Mouse (Mus musculus) fat pad, adult 2 months (tissue): Measurements from ENCODE around the gene 9430097D07Rik.

Experiments
- DNase-seq: peaks from one replicate; pipeline ENCODE4 v3.0.0-alpha.2; 2011; ENCODE audit warnings: low read depth, low spot score; ENCODE audit errors: extremely low read depth

Gene 9430097D07Rik

DNA sequence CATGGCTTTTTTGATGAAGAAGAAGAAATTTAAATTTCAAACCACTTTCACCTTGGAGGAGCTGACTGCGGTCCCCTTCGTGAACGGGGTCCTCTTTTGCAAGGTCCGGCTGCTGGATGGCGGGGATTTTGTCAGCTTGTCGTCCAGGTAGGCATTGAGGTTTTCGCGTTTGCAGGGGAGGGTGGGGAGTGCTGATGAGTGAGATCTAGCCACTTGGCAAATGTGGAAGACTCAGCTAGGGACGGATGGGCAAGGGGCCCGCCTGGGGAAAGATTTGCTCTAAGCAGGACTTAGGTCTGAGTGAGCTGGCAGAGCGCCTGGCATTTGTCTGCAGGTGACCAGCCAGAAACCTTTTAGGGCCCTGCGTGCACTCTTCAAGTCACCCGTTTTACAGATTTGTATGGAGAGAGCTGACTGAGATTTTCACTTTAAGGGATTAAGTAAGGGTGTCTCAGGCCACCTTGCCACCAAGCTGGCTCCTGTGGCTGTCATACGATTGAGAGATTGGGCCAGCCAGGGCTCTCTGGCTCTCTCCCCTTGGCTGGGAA, 39.3 kb downstream of the 9430097D07Rik start:
- no peak for DNase-seq

DNA sequence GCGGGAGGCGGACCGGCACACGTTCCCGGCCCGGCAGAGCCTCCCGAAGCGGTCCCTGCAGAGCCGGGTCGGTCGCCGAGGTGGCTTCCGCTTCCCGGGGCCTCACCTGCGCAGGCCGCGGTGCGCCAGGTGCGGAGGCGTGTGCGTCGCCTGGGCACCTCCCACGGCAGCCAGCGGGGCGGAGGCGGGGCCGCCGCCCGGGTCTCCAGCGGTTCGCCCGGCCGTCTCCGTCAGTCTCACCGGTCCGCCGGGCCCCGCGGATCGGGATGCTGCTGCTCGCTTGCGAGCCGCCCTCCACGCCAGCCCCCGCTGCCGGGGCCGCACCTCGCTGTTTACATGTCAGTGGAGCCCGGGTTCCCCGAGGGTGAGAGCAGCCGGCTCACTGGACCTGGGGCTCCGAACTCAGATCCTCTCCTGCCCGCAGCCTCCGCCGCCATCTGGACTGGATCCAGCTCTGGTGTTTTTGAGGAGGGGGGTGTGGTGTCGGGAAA, 39.9 kb downstream of the 9430097D07Rik start:
- no peak for DNase-seq

- DNase-seq, result no peak
Observed at GRCm38 (mm10) chr2:32534733-32535471, 40.6 kb downstream of the 9430097D07Rik start, which contains the start of gene Fam102a. Gene Fam102a, plus strand, starts transcription at chr2:32535332.

DNA sequence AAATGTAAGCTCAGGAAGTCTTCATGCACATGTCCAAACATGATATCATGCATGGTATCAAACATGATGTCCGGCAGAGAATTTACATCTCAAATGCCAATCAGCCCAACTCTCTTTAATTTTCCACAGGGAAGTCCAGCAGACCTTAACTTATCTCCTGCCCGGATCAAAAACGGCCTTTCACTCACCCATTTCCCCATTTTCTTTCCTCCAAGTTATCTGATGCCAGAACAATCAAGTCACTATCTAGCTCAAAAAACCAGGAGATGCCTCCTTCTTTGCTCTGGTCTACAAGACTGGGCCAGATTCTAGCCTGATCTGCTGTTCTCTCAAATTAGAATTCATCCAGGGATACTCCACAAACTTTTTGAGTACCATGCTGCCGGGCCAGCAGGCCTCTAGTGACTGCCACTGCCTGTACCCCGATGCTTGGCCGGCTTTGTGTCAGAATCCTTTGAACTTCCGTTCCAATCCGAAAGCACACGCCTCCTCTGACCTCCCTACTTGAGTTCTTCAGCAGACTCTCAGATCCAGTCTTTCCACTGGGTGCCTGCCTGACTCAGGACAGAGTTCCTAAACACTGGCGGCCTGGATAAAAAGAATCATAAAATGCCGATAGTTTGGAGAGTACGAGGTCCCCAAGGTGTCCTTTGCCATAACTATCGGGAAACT, 41.3 kb downstream of the 9430097D07Rik start:
- no peak for DNase-seq

- no peak for DNase-seq
Observed at GRCm38 (mm10) chr2:32533163-32533562, 42.3 kb downstream of the 9430097D07Rik start.

- DNase-seq, result no peak
Observed at GRCm38 (mm10) chr2:32530479-32530878, 45.0 kb downstream of the 9430097D07Rik start.

DNA sequence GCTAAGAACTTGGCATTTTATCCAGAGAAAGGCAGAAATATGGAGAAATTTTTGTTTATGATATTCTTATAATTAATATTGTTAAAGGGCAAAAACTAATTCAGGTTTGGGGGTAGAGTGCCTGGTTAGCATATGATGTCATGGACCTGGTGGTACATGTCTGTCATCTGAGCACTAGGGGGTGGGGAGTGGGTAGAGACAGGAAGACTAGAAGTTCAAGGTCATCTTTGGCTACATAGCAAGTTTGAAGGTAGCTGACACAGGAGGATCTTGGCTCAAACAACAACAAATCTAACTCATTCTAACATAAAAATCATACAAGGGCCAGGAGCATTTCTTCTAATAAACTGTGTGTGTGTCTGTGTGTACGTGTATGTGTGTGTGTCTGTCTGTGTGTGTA, 47.2 kb downstream of the 9430097D07Rik start:
- DNase-seq, result no peak

- no peak for DNase-seq
Observed at GRCm38 (mm10) chr2:32527468-32527966, 48.0 kb downstream of the 9430097D07Rik start.

DNA sequence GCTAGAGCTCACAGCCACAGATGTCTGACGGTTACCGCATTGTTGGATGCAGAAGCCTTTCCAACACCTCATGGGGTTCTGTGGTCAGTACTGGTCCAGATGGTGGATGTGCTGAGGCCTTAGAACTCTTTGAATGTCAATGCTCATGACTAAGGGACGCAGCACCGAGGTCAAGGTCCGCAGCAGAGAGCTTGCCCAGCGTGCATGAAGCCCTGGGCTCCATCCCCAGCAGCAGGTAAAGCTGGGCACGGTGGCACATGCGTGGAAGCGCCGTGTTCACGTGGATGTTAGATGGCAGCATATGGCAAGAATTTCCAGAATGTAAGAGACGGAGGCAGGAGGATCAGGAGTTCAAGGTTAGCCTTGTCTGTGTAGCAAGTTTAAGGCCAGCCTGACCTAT, 49.7 kb downstream of the 9430097D07Rik start:
- DNase-seq, result no peak

DNA sequence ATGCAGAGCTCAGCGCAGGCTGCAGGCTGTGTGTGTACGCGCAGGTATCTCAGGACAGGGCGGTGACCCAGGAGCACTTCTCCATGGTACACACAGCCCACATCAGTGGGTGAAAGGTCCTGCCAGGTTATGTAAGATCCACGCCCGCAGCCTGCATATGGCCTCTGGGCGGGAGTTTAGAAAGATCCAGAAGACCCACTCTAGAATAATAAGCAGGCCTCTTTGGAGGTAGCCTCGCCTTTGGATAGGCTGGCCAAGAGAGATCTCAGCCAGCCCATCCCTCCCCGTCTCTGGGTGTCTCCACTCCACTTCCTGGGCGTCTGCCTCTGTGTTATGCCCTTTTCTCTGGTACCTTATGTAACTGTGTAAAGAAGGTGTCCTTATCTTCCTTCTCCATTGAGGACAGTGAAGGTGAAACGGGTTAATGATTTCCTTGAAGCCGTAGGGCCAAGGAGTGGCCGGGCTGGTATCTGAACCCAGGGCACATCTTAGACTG, 50.9 kb downstream of the 9430097D07Rik start:
- DNase-seq, result no peak
